Mouse (Mus musculus) myocyte (in vitro differentiated cells): Measurements from ENCODE around the gene Cysrt1.

Experiments used
- CEBPB ChIP-seq: IDR thresholded peaks from 2 replicates; pipeline ENCODE4 v1.6.1; 2011; ENCODE audit warnings: mild to moderate bottlenecking, moderate library complexity; ENCODE audit not compliant: poor library complexity, insufficient read depth, severe bottlenecking
- E2F4 ChIP-seq: IDR thresholded peaks from one replicate; pipeline ENCODE4 v1.6.1; 2011; ENCODE audit warnings: mild to moderate bottlenecking, control low read depth, moderate library complexity; ENCODE audit not compliant: insufficient read depth
- MAX ChIP-seq: IDR thresholded peaks from one replicate; pipeline ENCODE4 v1.6.1; 2011; ENCODE audit warnings: low read depth, mild to moderate bottlenecking, control low read depth
- MYOG ChIP-seq, 3 experiments: IDR thresholded peaks; one replicate each; pipeline ENCODE4 v1.6.1; 2011; ENCODE audit warnings: control low read depth in 2 of 3, low read depth in 2 of 3, mild to moderate bottlenecking in 2 of 3; ENCODE audit not compliant: insufficient read length in 2 of 3, control insufficient read depth in 1 of 3, insufficient read depth in 1 of 3
- POLR2A ChIP-seq: IDR thresholded peaks from one replicate; pipeline ENCODE4 v1.6.1; 2011; ENCODE audit warnings: low read depth, mild to moderate bottlenecking, control low read depth, moderate library complexity; ENCODE audit not compliant: insufficient read length
- POLR2AphosphoS2 ChIP-seq: IDR thresholded peaks from one replicate; pipeline ENCODE4 v1.6.1; 2011; ENCODE audit warnings: low read depth, control low read depth; ENCODE audit not compliant: insufficient read length
- TCF3 ChIP-seq: IDR thresholded peaks from one replicate; pipeline ENCODE4 v1.6.1; 2011; ENCODE audit warnings: low read depth, control low read depth; ENCODE audit not compliant: insufficient read length
- USF1 ChIP-seq: IDR thresholded peaks from one replicate; pipeline ENCODE4 v1.6.1; 2011; ENCODE audit warnings: low read depth, mild to moderate bottlenecking, control low read depth, moderate library complexity

GRCm38 (mm10) chr2:25224492-25224765 lies 17.8 kb downstream of the Cysrt1 start, which contains the start of gene Tubb4b:
- TF ChIP-seq POLR2AphosphoS2 (peak; percentile 96), POLR2A (peak; percentile 89), MYOG (IDR thresholded peaks at IDR 0.05; ENCODE audit: control insufficient read depth in 1 of 3, insufficient read depth in 1 of 3, insufficient read length in 2 of 3, low read depth in 2 of 3) (peak in 2 of 3 experiments; percentile 25 to 71), MAX (no peak), E2F4 (no peak), TCF3 (peak; percentile 31), USF1 (no peak), CEBPB (no peak)
